ENCODE assay signal across 24 mouse cellular contexts in the genomic region with DNA sequence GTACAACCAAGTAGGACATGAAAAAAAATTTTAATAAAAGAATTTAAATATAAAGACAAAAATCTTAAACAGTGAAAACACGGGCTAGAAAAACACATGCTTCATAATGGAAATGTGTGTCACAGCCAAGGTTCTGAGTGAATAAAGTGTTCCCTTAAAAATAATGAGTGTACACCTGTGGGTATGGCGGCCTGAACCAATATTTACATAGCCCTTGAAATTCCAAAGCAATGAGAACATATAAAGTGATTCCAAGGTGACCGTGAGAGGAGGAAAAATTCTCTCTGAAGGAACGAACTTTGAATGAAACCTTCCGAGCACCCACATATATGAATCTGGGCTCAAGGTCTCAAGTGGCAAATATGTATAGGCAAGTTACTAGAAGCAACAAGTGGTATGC.
A peak's percentile ranks its signal among the peaks of the same experiment; 100 is the strongest.
DNase-seq lines count a peak whose midpoint lies in the region; ATAC-seq and TF ChIP-seq lines count a peak whose summit lies in the region.
"Had no signal": no experiment of that assay in that cellular context is flagged by ENCODE, and none has a peak within 500 bp of the region (broad histone marks: within the 10 kb centered on the region; RNA-seq: fewer than 3 reads in every experiment).

No protein-coding gene starts in this region.

- H3K4me2 ChIP-seq in lung, embryonic 14.5 days, result no peak overlapping the region
- H3K4me2 ChIP-seq in lung, embryonic 16.5 days (ENCODE audit: low read depth, low read length), result no peak overlapping the region
- H3K4me2 ChIP-seq in stomach, postnatal 0 days (replicated peaks; ENCODE audit: low read depth), result no peak overlapping the region
- H3K4me2 ChIP-seq: embryonic facial prominence, embryonic 12.5 days; forebrain, embryonic 13.5 days had no signal

- peaks cover 1% of the 10 kb centered on the region for H3K4me1 ChIP-seq in lung, embryonic 14.5 days (ENCODE audit: insufficient read depth)
- H3K4me1 ChIP-seq in lung, embryonic 16.5 days (replicated peaks; ENCODE audit: control insufficient read depth, insufficient read depth, low read length), result peaks cover 12% of the 10 kb centered on the region
- H3K4me1 ChIP-seq in lung, adult 2 months (ENCODE audit: control insufficient read depth, insufficient read depth, low read length), result peaks cover 4% of the 10 kb centered on the region; the same call in 1 of the 2 replicates
- H3K4me1 ChIP-seq in stomach, postnatal 0 days (replicated peaks; ENCODE audit: control insufficient read depth, insufficient read depth), result no peaks in the 10 kb centered on the region

- peak; percentile 57; the same call in 1 of the 2 replicates for ATAC-seq in lung, embryonic 14.5 days (ENCODE audit: insufficient read depth)
- ATAC-seq in lung, embryonic 16.5 days (ENCODE audit: low read depth), result peak; percentile 73
- 0 out of 2 replicates have a peak, but pooled peaks have one; percentile 38 for ATAC-seq in stomach, postnatal 0 days (ENCODE audit: low FRiP score, low TSS enrichment)
- ATAC-seq: activated CD4-positive, CD25-positive, alpha-beta regulatory T cell, adult 4 months; CD4-positive, CD25-positive, alpha-beta regulatory T cell, adult 4 months; forebrain, embryonic 13.5 days; Patski had no signal

- peak; percentile 73 for DNase-seq in lung, embryonic 14.5 days
- no peak for DNase-seq in lung, postnatal 10 days
- DNase-seq in lung, adult 2 months, result no peak
- DNase-seq in lung, postnatal 25 days (ENCODE audit: low spot score), result peak; percentile 72
- no peak for DNase-seq in stomach, postnatal 0 days (ENCODE audit: low spot score)
- DNase-seq in ovary, postnatal 14 days (ENCODE audit: low spot score), result no peak
- DNase-seq: adrenal gland, adult 8-10 months; adrenal gland, postnatal 14 days; adrenal gland, postnatal 36 days; B cell, adult 2 months; cerebellum, adult 11-12 months; cerebellum, adult 2 months; cerebellum, adult 9-10 months; cerebellum, postnatal 10 days; cerebellum, postnatal 25 days had no signal

- H3K27ac ChIP-seq in lung, embryonic 14.5 days (ENCODE audit: low read depth), result peak overlapping the region; percentile 87
- peak overlapping the region; percentile 97 for H3K27ac ChIP-seq in lung, embryonic 16.5 days (ENCODE audit: low read length)
- H3K27ac ChIP-seq in stomach, postnatal 0 days (replicated peaks), result no peak overlapping the region
- H3K27ac ChIP-seq: embryonic facial prominence, embryonic 10.5 days; embryonic facial prominence, embryonic 12.5 days; forebrain, embryonic 13.5 days had no signal

- TF ChIP-seq EP300 in stomach, postnatal 0 days (optimal IDR thresholded peaks at IDR 0.05), result no peak

- no peak for TF ChIP-seq POLR2A in lung, adult 2 months (IDR thresholded peaks at IDR 0.05; ENCODE audit: borderline replicate concordance, extremely low read depth, low read depth, low read length)

- no peaks in the 10 kb centered on the region for H3K9me3 ChIP-seq in lung, embryonic 14.5 days (ENCODE audit: low read depth, low read length)
- no peaks in the 10 kb centered on the region for H3K9me3 ChIP-seq in lung, embryonic 16.5 days (ENCODE audit: control insufficient read depth, low read length)
- H3K9me3 ChIP-seq in stomach, postnatal 0 days (ENCODE audit: control insufficient read depth, low read length), result no peaks in the 10 kb centered on the region
- H3K9me3 ChIP-seq: embryonic facial prominence, embryonic 10.5 days; embryonic facial prominence, embryonic 12.5 days; forebrain, embryonic 13.5 days; G1E had no signal

- no peak overlapping the region for H3K4me3 ChIP-seq in lung, embryonic 14.5 days (ENCODE audit: low read depth, low read length)
- H3K4me3 ChIP-seq in lung, embryonic 16.5 days (ENCODE audit: low read length), result no peak overlapping the region
- no peak overlapping the region for H3K4me3 ChIP-seq in lung, adult 2 months (replicated peaks; ENCODE audit: extremely low read depth, low read depth, low read length)
- no peak overlapping the region for H3K4me3 ChIP-seq in stomach, postnatal 0 days (ENCODE audit: low read depth, low read length)
- H3K4me3 ChIP-seq: embryonic facial prominence, embryonic 10.5 days; embryonic facial prominence, embryonic 12.5 days; forebrain, embryonic 13.5 days had no signal

- TF ChIP-seq CTCF in lung, embryonic 14.5 days (IDR thresholded peaks at IDR 0.05; ENCODE audit: low read depth), result no peak
- no peak for TF ChIP-seq CTCF in lung, adult 2 months (IDR thresholded peaks at IDR 0.05; ENCODE audit: insufficient read depth, low read length)
- no peak for TF ChIP-seq CTCF in stomach, postnatal 0 days (IDR thresholded peaks at IDR 0.05; ENCODE audit: low read depth)

- no peaks in the 10 kb centered on the region for H3K27me3 ChIP-seq in lung, embryonic 14.5 days (ENCODE audit: insufficient read depth, low read length)
- H3K27me3 ChIP-seq in lung, embryonic 16.5 days (ENCODE audit: control insufficient read depth, insufficient read depth, low read depth, low read length), result no peaks in the 10 kb centered on the region
- no peaks in the 10 kb centered on the region for H3K27me3 ChIP-seq in stomach, postnatal 0 days (ENCODE audit: control insufficient read depth, insufficient read depth, low read length)
- H3K27me3 ChIP-seq: CH12.LX; embryonic facial prominence, embryonic 12.5 days; forebrain, embryonic 13.5 days; Patski had no signal

- no peak overlapping the region for H3K9ac ChIP-seq in lung, embryonic 14.5 days
- no peak overlapping the region for H3K9ac ChIP-seq in lung, embryonic 16.5 days (ENCODE audit: low read length)
- no peak overlapping the region for H3K9ac ChIP-seq in stomach, postnatal 0 days (ENCODE audit: low read length)
- H3K9ac ChIP-seq: embryonic facial prominence, embryonic 12.5 days; forebrain, embryonic 13.5 days had no signal

- WGBS in lung, embryonic 14.5 days, result 54% methylated on average over 5 of the region's 5 CpGs
- WGBS in lung, embryonic 16.5 days, result 50% methylated on average over 5 of the region's 5 CpGs
- 69% methylated on average over 5 of the region's 5 CpGs for WGBS in lung, adult 2 months
- 51% methylated on average over 5 of the region's 5 CpGs for WGBS in stomach, postnatal 0 days

- no peaks in the 10 kb centered on the region for H3K36me3 ChIP-seq in lung, embryonic 14.5 days (ENCODE audit: insufficient read depth)
- H3K36me3 ChIP-seq in lung, embryonic 16.5 days (ENCODE audit: control insufficient read depth, insufficient read depth, low read length), result no peaks in the 10 kb centered on the region
- H3K36me3 ChIP-seq in stomach, postnatal 0 days (ENCODE audit: control insufficient read depth, insufficient read depth, low read length), result no peaks in the 10 kb centered on the region
- H3K36me3 ChIP-seq: embryonic facial prominence, embryonic 10.5 days; embryonic facial prominence, embryonic 12.5 days; G1E had no signal

Comparison
In these comparisons a context has a peak if more than half of its experiments do, and no peak if none do; other contexts are left out.
1. DNase-seq: peak in lung, embryonic 14.5 days (single experiment) and lung, postnatal 25 days (single experiment); none in lung, postnatal 10 days (single experiment), lung, adult 2 months (single experiment), stomach, postnatal 0 days (single experiment) and ovary, postnatal 14 days (single experiment).
2. Peak in every context shown above with its lines, with median percentiles within 50 percentile points of each other: ATAC-seq.